Mouse (Mus musculus) bone marrow, adult 2 months (tissue): ENCODE measurements around the gene Gimap9.

Source experiments
- CTCF ChIP-seq: fragments of 200-500 bp; IDR thresholded peaks from 2 replicates; pipeline ENCODE4 v1.5.1; 2011; ENCODE audit warnings: low read length, control low read depth; ENCODE audit not compliant: control insufficient read depth, insufficient read depth
- POLR2A ChIP-seq: fragments of 200-500 bp; IDR thresholded peaks from 2 replicates; pipeline ENCODE4 v1.6.1; 2011; ENCODE audit warnings: low read depth, mild to moderate bottlenecking, control low read depth, low read length, borderline replicate concordance; ENCODE audit not compliant: control insufficient read depth

DNA sequence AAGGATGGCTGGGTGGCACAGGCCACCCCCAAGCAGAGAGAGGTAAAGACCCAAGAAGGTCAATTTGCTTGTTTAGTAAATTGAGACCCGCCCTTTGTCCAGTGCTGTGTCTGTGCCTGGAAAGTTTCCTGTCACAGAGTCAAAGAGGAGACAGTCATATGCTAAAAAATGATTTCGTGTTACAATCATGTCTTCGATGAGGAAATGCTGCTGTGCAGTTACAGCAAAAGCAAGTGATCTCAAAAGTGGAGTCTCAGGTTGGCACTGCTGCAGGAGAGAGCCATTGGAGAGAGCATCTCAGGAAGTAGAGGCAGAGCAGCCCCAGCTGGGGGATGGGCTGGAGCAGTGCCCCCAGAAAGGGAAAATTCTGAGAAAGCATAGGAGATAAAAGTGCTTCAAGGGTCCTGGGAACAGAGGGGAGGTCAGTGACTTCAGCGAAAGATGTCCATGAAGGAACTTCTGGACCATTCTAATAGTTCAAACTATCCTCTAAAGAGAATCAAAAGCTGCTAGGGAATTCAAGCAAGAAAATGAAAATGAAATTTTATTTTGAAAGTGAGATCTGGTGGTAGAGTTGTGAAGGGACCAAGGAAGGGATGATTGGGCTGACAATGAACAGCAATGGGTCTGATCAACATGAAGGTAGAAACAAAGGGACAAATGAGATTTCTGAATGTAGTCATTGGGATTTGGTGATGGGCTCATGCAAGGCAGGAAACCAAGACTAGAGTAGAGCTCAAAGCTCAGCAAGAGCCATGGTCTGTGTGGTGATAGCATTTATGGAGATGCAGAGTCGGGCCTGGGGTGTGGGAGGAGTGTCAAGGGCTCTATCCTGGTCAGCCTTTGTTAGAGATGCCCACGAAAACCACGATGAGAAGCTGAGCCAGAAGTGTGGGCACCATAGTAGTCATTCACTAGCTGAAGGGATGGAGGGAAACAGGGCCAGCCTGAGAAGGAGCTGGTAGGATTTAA, 10.1 kb downstream of the Gimap9 start:
- no peak for TF ChIP-seq POLR2A
- TF ChIP-seq CTCF, result no peak
